ENCODE assay signal across 8 mouse cellular contexts in the genomic region with DNA sequence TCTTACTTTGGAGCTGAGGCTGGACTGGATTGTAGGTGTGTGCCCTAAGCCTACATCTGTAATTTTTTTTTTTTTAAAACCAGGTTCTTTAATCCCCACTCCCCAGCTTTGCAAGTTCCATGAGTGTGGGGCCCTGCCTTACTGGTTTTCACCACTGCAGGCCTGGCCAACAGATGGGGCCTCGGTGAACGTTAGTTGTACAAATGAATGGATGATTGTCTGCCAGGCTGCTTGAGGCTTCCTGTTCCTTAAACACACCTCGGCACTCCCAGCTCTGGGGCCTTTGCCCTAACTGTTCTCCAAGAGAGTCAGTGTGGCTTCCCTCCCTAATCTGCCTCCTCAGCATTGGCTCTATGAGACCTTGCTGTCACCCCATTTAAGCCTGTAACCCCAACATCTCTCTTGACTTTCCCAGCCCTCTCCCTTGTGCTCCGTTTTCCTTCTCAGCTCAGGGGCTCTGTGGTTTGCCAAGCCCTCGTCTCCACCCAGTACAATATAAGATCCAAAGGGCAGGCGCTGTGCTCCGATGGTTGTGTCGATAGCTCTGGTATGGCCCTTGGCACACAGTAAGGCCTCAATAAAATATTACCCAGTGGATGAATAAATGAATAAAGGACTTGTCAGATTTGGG. TPM values are rescaled to one million over a fixed set of nuclear protein-coding genes. Genes with fewer than 3 reads are reported as not detected.
A peak's percentile ranks its signal among the peaks of the same experiment; 100 is the strongest.
DNase-seq lines count a peak whose midpoint lies in the region; ATAC-seq lines count a peak whose summit lies in the region.

No protein-coding gene starts in this region.

- H3K9me3 ChIP-seq in heart, embryonic 16.5 days (replicated peaks; ENCODE audit: control insufficient read depth, low read length): no peaks in the 10 kb centered on the region
- H3K9me3 ChIP-seq in forebrain, embryonic 11.5 days (ENCODE audit: control insufficient read depth, low read length): no peaks in the 10 kb centered on the region
- no peaks in the 10 kb centered on the region for H3K9me3 ChIP-seq in neural tube, embryonic 13.5 days

- H3K27ac ChIP-seq in heart, embryonic 16.5 days (ENCODE audit: low read length): no peak overlapping the region
- no peak overlapping the region for H3K27ac ChIP-seq in forebrain, embryonic 11.5 days (ENCODE audit: low read depth, low read length)
- 0 out of 2 replicates have a peak overlapping the region, but pooled peaks have one; percentile 14 for H3K27ac ChIP-seq in neural tube, embryonic 13.5 days (replicated peaks)

- DNase-seq in heart, adult 18-20 months: no peak
- DNase-seq in forebrain, embryonic 11.5 days (ENCODE audit: low spot score): no peak
- DNase-seq in kidney, postnatal 14 days: peak; percentile 33
- DNase-seq in right cerebral cortex, postnatal 14 days: no peak
- DNase-seq in left cerebral cortex, postnatal 36 days (ENCODE audit: low spot score in 2 of 2): no peak
- DNase-seq in testis, postnatal 10 days (ENCODE audit: low spot score): no peak

- peaks cover 45% of the 10 kb centered on the region for H3K4me1 ChIP-seq in heart, embryonic 16.5 days (ENCODE audit: control insufficient read depth, insufficient read depth, low read length)
- peaks cover 16% of the 10 kb centered on the region for H3K4me1 ChIP-seq in forebrain, embryonic 11.5 days (replicated peaks; ENCODE audit: control insufficient read depth, insufficient read depth, low read length)
- peaks cover 62% of the 10 kb centered on the region for H3K4me1 ChIP-seq in neural tube, embryonic 13.5 days (replicated peaks)

- H3K4me2 ChIP-seq in heart, embryonic 16.5 days (ENCODE audit: low read depth, low read length): peak overlapping the region; percentile 37
- peak overlapping the region; percentile 26 for H3K4me2 ChIP-seq in forebrain, embryonic 11.5 days (ENCODE audit: low read depth, low read length, severe bottlenecking)
- H3K4me2 ChIP-seq in neural tube, embryonic 13.5 days: peak overlapping the region; percentile 64

- peak overlapping the region; percentile 33 for H3K9ac ChIP-seq in heart, embryonic 16.5 days (ENCODE audit: low read length)
- peak overlapping the region; percentile 35 for H3K9ac ChIP-seq in forebrain, embryonic 11.5 days (ENCODE audit: low read length)
- H3K9ac ChIP-seq in neural tube, embryonic 13.5 days: peak overlapping the region; percentile 55

- ATAC-seq in heart, embryonic 16.5 days (replicated peaks; ENCODE audit: extremely low read depth, insufficient read depth, low FRiP score): no peak
- no peak for ATAC-seq in forebrain, embryonic 11.5 days (replicated peaks; ENCODE audit: low FRiP score)
- ATAC-seq in neural tube, embryonic 13.5 days (ENCODE audit: low read depth): no peak

- 0 out of 2 replicates have a peak overlapping the region, but pooled peaks have one; percentile 0 for H3K4me3 ChIP-seq in heart, embryonic 16.5 days (ENCODE audit: low read length)
- no peak overlapping the region for H3K4me3 ChIP-seq in forebrain, embryonic 11.5 days (ENCODE audit: low read depth, low read length)
- H3K4me3 ChIP-seq in neural tube, embryonic 13.5 days: peak overlapping the region; percentile 16

- H3K36me3 ChIP-seq in heart, embryonic 16.5 days (ENCODE audit: control insufficient read depth, insufficient read depth): no peaks in the 10 kb centered on the region
- no peaks in the 10 kb centered on the region for H3K36me3 ChIP-seq in forebrain, embryonic 11.5 days (ENCODE audit: control insufficient read depth, insufficient read depth, low read length)
- no peaks in the 10 kb centered on the region for H3K36me3 ChIP-seq in neural tube, embryonic 13.5 days

- H3K27me3 ChIP-seq in heart, embryonic 16.5 days (ENCODE audit: control insufficient read depth, insufficient read depth, low read length): no peaks in the 10 kb centered on the region
- H3K27me3 ChIP-seq in forebrain, embryonic 11.5 days (ENCODE audit: control insufficient read depth, insufficient read depth, low read length): no peaks in the 10 kb centered on the region
- H3K27me3 ChIP-seq in neural tube, embryonic 13.5 days: no peaks in the 10 kb centered on the region

- intact Hi-C loops in left cerebral cortex, postnatal 36 days (cut with DNase I): no loop called here

- 57% methylated on average over 8 of the region's 8 CpGs for WGBS in heart, embryonic 16.5 days
- WGBS in forebrain, embryonic 11.5 days: 54% methylated on average over 8 of the region's 8 CpGs
- 50% methylated on average over 8 of the region's 8 CpGs for WGBS in neural tube, embryonic 13.5 days

RNA-seq across cellular contexts. Expression of gene Cnnm4, which starts 4.2 kb away (rescaled TPM):
- polyA plus RNA-seq in heart, embryonic 16.5 days (2015; fragmentation: Nextera tagmentation; extraction: Ambion mirVana): 6.6 and 6.9 TPM in 2 replicates
- total RNA-seq in heart, adult 18-20 months (2021): 1 to 10 TPM; 3.8 to 4.3 TPM
- 14.6 and 15.0 TPM in 2 replicates for polyA plus RNA-seq in forebrain, embryonic 11.5 days (2014; fragmentation: Nextera tagmentation; extraction: Ambion mirVana)
- polyA plus RNA-seq in neural tube, embryonic 13.5 days (2015; fragmentation: Nextera tagmentation; extraction: Ambion mirVana): 9.3 and 10.3 TPM in 2 replicates
- total RNA-seq in left cerebral cortex, postnatal 36 days (2021): 10 to 100 TPM; 13.3 to 14.0 TPM

RNA-seq across cellular contexts. Expression of gene Lman2l, which starts 30.5 kb away (rescaled TPM):
- polyA plus RNA-seq in heart, embryonic 16.5 days (2015; fragmentation: Nextera tagmentation; extraction: Ambion mirVana): 47.3 and 50.1 TPM in 2 replicates
- 10 to 100 TPM; 26.8 to 29.5 TPM for total RNA-seq in heart, adult 18-20 months (2021)
- 37.4 and 40.9 TPM in 2 replicates for polyA plus RNA-seq in forebrain, embryonic 11.5 days (2014; fragmentation: Nextera tagmentation; extraction: Ambion mirVana)
- 73.1 and 74.6 TPM in 2 replicates for polyA plus RNA-seq in neural tube, embryonic 13.5 days (2015; fragmentation: Nextera tagmentation; extraction: Ambion mirVana)
- total RNA-seq in left cerebral cortex, postnatal 36 days (2021): 10 to 100 TPM; 34.3 to 43.6 TPM

RNA-seq across cellular contexts. Expression of gene Cnnm3, which starts 36.1 kb away (rescaled TPM):
- 1.8 and 2.4 TPM in 2 replicates for polyA plus RNA-seq in heart, embryonic 16.5 days (2015; fragmentation: Nextera tagmentation; extraction: Ambion mirVana)
- total RNA-seq in heart, adult 18-20 months (2021): 10 to 100 TPM; 13.1 to 16.6 TPM
- 6.8 and 7.4 TPM in 2 replicates for polyA plus RNA-seq in forebrain, embryonic 11.5 days (2014; fragmentation: Nextera tagmentation; extraction: Ambion mirVana)
- 3.4 and 4.2 TPM in 2 replicates for polyA plus RNA-seq in neural tube, embryonic 13.5 days (2015; fragmentation: Nextera tagmentation; extraction: Ambion mirVana)
- total RNA-seq in left cerebral cortex, postnatal 36 days (2021): 10 to 100 TPM; 30.4 to 32.9 TPM
